Mouse (Mus musculus) embryonic fibroblast, embryonic 13.5 days (primary cell): ENCODE measurements around the gene Srr. TPM values are rescaled to one million over a fixed set of nuclear protein-coding genes. Genes with fewer than 3 reads are reported as not detected.

Source experiments
- H3K27ac ChIP-seq: 2 replicates; pipeline ENCODE4 v1.5.1; 2012; ENCODE audit warnings: low read length, control low read depth, inconsistent platforms; ENCODE audit not compliant: insufficient read depth
- H3K4me1 ChIP-seq: 2 replicates; pipeline ENCODE4 v1.6.1; 2011; ENCODE audit warnings: low read length; ENCODE audit not compliant: control insufficient read depth, insufficient read depth
- H3K4me3 ChIP-seq: 2 replicates; pipeline ENCODE4 v1.5.1; 2011; ENCODE audit warnings: mild to moderate bottlenecking, control low read depth, low read length; ENCODE audit not compliant: insufficient read depth
- CTCF ChIP-seq: IDR thresholded peaks from 2 replicates; pipeline ENCODE4 v1.5.1; 2011; ENCODE audit warnings: mild to moderate bottlenecking, control low read depth, low read length, moderate library complexity, borderline replicate concordance; ENCODE audit not compliant: insufficient read depth
- POLR2A ChIP-seq: IDR thresholded peaks from 2 replicates; pipeline ENCODE4 v1.6.1; 2011; ENCODE audit warnings: low read depth, mild to moderate bottlenecking, control low read depth, low read length, moderate library complexity
- polyA plus RNA-seq: library from polyadenylated mRNA; stranded (reverse); fragments of >200 nt; gene quantifications from 2 replicates; pipeline ENCODE4 v1.2.4, GENCODE M21; 2011; ENCODE audit warnings: low read depth; ENCODE audit not compliant: missing spikeins, insufficient read length

The Srr gene
- polyA plus RNA-seq, 1 experiment, result 37.1 TPM

DNA sequence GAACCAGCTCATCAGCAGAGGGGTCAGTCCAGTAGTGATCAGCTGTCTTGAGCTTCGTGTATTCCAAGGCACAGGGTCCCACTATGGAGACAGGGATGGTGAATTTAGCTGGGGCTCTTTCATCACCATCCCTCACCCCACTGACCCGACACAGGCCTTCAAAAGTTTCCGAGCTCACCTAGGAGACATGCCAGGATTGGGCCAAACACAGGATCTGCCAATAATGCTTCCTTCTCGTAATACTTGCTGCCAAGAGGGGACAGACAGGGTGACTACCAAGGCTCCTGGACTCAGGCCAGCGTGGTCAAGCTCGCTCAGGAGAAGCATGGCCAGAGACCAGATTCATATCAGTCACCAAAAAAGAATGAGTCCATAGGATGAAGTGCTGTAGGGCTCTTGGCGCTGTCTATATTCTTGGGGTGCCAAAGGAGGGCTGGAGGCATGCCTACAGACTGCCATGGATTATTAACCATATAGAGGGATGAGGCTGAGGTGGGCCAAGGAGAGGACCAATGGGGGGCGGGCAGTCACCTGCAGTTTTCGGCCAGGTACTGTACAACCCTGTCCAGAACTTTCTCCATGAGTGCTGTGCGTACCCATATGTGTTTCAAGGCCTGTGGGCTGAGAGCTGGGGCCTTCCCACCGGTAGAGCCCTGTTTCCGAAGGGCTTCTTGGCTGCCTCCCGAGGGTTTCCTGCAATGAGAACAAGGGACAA is 57.5 kb downstream of the Srr start:
- TF ChIP-seq POLR2A (no peak), CTCF (no peak)
- Histone ChIP-seq H3K27ac (no peak overlapping the region), H3K4me1 (peaks cover 4% of the 10 kb centered on the region), H3K4me3 (no peak overlapping the region)

DNA sequence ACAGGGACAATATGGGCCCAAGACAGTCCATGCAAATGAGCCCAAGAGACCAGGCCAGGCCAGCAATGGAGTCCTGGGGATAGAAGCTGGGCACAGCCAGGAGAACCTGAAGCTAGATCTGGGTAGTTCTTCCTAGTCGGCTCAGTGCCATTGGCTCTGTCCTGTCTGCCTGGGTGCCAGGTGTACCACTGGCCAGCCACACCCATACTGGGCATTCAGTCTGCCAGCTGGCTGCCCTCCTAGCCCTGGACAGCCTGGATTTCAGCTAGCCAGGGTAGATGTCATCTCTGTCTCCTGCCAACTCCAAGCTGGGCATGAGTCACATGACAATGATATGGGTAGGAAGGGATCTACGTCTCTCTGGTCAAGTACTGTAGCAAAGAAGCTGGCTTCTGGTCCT is 58.6 kb downstream of the Srr start:
- no peak overlapping the region for H3K4me3 ChIP-seq
- no peak for TF ChIP-seq CTCF
- H3K27ac ChIP-seq, result no peak overlapping the region
- peaks cover 6% of the 10 kb centered on the region for H3K4me1 ChIP-seq

DNA sequence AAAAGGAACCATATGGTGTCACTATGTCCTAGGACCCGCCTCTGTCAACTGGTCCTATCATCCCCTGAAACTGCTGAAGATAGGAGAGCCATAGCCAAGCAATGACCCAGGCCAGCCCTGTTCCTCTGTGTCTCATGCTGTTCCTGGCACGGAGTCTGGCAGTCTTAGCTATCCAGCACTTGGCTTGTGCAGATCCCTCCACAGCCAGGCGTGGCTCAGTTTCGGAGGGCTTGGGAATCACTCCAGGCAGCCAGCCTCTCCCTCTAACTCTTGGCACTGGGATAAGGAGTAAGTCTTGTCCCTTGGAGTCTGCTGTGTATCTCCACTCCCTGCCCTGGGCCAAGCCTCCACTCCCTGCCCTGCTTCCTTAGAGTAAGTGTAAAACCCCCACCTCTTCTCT is 59.1 kb downstream of the Srr start:
- no peak overlapping the region for H3K4me3 ChIP-seq
- H3K27ac ChIP-seq, result no peak overlapping the region
- peaks cover 8% of the 10 kb centered on the region for H3K4me1 ChIP-seq
- TF ChIP-seq CTCF (no peak), POLR2A (no peak)

DNA sequence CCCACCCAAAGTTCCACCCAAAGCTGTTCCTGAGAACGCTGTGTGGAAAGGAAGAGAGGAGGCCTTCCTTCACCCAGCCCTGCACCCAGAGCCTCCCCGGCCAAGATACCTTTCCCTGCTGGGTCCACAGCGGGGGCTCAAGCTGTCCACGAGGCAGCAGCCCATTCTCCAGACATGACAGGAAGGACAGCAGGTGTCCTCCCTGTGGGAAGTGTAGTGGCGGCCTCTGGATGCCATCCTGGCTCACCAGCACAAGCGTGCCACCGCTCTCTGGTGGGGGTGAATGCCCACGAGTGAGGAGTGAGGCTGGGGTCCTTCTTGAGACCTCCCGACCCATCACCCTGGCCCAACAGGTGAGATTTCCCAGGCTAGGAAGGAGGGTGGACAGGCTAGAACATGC is 60.5 kb downstream of the Srr start:
- H3K4me1 ChIP-seq, result peaks cover 4% of the 10 kb centered on the region; the same call in 1 of the 2 replicates
- no peak overlapping the region for H3K4me3 ChIP-seq
- no peak for TF ChIP-seq POLR2A
- no peak for TF ChIP-seq CTCF
- H3K27ac ChIP-seq, result no peak overlapping the region

DNA sequence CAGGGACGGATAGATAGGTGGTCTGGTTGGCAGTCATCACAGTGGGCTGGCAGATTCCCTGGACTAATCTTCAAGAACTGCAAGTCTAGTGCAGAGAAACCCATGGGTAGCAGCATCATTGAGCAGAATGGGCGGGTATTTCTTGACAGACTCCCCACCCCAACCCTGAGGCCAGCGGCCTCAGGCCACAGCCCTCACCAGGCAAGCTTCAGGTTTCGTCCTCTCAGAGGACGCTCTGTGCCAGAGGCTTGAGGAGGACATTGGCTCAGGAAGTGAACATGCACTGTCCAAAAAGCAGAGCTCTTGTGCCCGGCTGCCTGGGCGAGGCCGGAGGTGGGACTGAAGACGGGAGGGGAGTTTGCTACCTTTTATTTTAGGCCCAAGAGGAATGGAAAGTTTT is 61.3 kb downstream of the Srr start:
- Histone ChIP-seq H3K4me1 (peaks cover 4% of the 10 kb centered on the region; the same call in 1 of the 2 replicates), H3K4me3 (no peak overlapping the region), H3K27ac (no peak overlapping the region)
- no peak for TF ChIP-seq POLR2A
- TF ChIP-seq CTCF, result no peak

DNA sequence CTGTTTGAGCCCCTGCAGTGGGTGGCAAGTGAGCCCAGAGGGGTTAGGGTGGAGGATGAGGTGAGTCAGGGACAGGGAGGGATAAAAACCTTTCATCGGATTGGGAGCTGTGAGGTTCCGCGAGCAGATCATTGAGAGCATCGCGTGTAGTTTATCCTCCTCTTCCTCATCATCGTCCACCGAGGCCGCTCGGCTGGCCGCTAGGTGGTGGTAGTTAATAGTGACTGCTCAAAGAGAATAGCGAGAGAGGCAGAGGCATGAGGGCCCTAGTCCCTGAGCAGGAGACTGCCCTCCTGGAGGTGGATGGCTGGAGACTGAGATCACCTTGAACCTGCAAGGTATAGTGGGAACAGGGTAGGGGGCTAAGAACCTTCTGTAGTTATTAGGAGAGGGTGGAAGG is 62.3 kb downstream of the Srr start:
- peaks cover 4% of the 10 kb centered on the region; the same call in 1 of the 2 replicates for H3K4me1 ChIP-seq

DNA sequence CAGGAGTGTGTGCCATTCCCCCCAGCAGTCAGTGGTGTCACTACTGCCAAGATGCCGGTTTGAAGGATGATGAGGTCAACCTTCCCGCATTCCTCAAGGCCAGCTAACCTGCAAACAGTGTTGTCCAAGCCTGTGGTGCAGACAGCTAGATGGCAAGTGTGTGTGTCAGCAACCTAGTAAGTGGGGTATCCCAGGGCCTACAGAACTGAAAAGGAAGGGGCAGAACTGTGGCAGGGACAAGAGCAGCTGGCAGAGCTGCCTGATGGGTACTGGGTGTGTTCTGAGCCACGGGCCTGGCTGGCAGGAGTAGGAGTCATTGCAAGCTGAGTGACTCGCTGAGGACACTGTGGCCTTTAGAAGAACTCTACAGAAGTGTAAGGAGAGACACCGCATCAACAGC is 63.6 kb downstream of the Srr start:
- no peak overlapping the region for H3K27ac ChIP-seq
- no peak overlapping the region for H3K4me3 ChIP-seq
- peaks cover 4% of the 10 kb centered on the region; the same call in 1 of the 2 replicates for H3K4me1 ChIP-seq
- TF ChIP-seq POLR2A (no peak), CTCF (no peak)

More for the DNA sequence above, 62.3 kb downstream of the Srr start:
- TF ChIP-seq POLR2A, result no peak
- TF ChIP-seq CTCF, result peak; percentile 55; the same call in 1 of the 2 replicates
- no peak overlapping the region for H3K4me3 ChIP-seq
- H3K27ac ChIP-seq, result no peak overlapping the region

DNA sequence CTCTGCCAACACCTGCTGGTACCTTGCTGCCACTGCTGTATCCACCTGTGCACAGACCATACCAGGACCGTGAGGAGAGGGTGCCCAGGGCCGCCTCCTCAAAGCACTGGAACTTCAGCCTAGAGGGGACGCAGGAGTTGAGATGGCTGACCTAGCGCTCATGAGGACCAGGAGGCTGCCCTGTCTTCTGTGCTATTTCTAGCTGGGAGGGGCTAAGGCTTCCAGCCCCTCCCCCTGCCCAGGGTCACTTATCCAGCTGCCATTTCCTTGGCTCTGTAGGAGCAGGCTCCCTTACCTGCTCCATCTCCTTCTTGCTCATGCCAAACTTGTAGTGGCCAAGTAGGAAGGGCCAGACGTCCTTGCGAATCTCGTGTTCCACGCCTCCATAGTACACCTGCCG is 68.0 kb downstream of the Srr start:
- no peak for TF ChIP-seq CTCF
- TF ChIP-seq POLR2A, result no peak
- H3K4me1 ChIP-seq, result peaks cover 4% of the 10 kb centered on the region; the same call in 1 of the 2 replicates
- no peak overlapping the region for H3K27ac ChIP-seq
- no peak overlapping the region for H3K4me3 ChIP-seq

Other genes with a start within 250 kb of the Srr start
- gene Pafah1b1, start 201.3 kb downstream of the Srr start, polyA plus RNA-seq, result 111 and 122 TPM in 2 replicates
- 25.6 and 29.1 TPM in 2 replicates for gene Mettl16, start 155.1 kb downstream of the Srr start, polyA plus RNA-seq
- 10.9 and 14.4 TPM in 2 replicates for gene Mnt, start 95.0 kb downstream of the Srr start, polyA plus RNA-seq
- 11.4 and 15.5 TPM in 2 replicates for gene Sgsm2, start 28.9 kb downstream of the Srr start, polyA plus RNA-seq
- 64.3 and 65.8 TPM in 2 replicates for gene Tsr1, start 27.9 kb downstream of the Srr start, polyA plus RNA-seq
- gene Smg6, start 125 bp downstream of the Srr start, polyA plus RNA-seq, result 16.2 and 19.1 TPM in 2 replicates
- gene Hic1, start 243.6 kb upstream of the Srr start, polyA plus RNA-seq, result 20.7 and 29.3 TPM in 2 replicates